Comparison of ENCODE assay signal across 19 mouse cellular contexts in genomic region chr13:62952624-62953023, GRCm38 (mm10). TPM values are rescaled to one million over a fixed set of nuclear protein-coding genes. Genes with fewer than 3 reads are reported as not detected.
DNase-seq lines count a peak whose midpoint lies in the region; ATAC-seq lines count a peak whose summit lies in the region.
"Had no signal": no experiment of that assay in that cellular context is flagged by ENCODE, and none has a peak within 500 bp of the region (broad histone marks: within the 10 kb centered on the region; RNA-seq: fewer than 3 reads in every experiment).

No protein-coding gene starts in this region.

- no peak overlapping the region for H3K9ac ChIP-seq in liver, embryonic 12.5 days
- H3K9ac ChIP-seq in liver, embryonic 11.5 days (ENCODE audit: low read depth, low read length) = no peak overlapping the region
- H3K9ac ChIP-seq in liver, embryonic 16.5 days (ENCODE audit: low read depth, low read length) = no peak overlapping the region
- H3K9ac ChIP-seq in hindbrain, embryonic 12.5 days = no peak overlapping the region

- ATAC-seq in liver, embryonic 12.5 days = no peak
- no peak for ATAC-seq in liver, embryonic 11.5 days (replicated peaks; ENCODE audit: low FRiP score)
- ATAC-seq in common myeloid progenitor, adult 5-6 weeks (replicated peaks; ENCODE audit: low read depth, poor library complexity, severe bottlenecking) = peak; percentile 66
- ATAC-seq in liver, embryonic 16.5 days (ENCODE audit: low read depth) = peak; percentile 49
- no peak for ATAC-seq in hindbrain, embryonic 12.5 days (ENCODE audit: low FRiP score)
- ATAC-seq: hindbrain, postnatal 0 days had no signal

- peak overlapping the region; percentile 2; the same call in 1 of the 2 replicates for H3K27ac ChIP-seq in liver, embryonic 12.5 days
- H3K27ac ChIP-seq in liver, embryonic 11.5 days (ENCODE audit: low read depth, low read length) = no peak overlapping the region
- peak overlapping the region; percentile 58 for H3K27ac ChIP-seq in liver, embryonic 16.5 days (ENCODE audit: low read length)
- H3K27ac ChIP-seq in hindbrain, embryonic 12.5 days = no peak overlapping the region
- H3K27ac ChIP-seq: heart, embryonic 10.5 days; hindbrain, postnatal 0 days; midbrain, embryonic 10.5 days had no signal

- no peak overlapping the region for H3K4me3 ChIP-seq in liver, embryonic 12.5 days
- no peak overlapping the region for H3K4me3 ChIP-seq in liver, embryonic 11.5 days (ENCODE audit: low read depth, low read length)
- no peak overlapping the region for H3K4me3 ChIP-seq in liver, embryonic 16.5 days (ENCODE audit: low read depth, low read length)
- no peak overlapping the region for H3K4me3 ChIP-seq in hindbrain, embryonic 12.5 days
- H3K4me3 ChIP-seq: erythroblast, embryonic 14.5 days; heart, embryonic 10.5 days; midbrain, embryonic 10.5 days had no signal

- H3K36me3 ChIP-seq in liver, embryonic 12.5 days = no peaks in the 10 kb centered on the region
- H3K36me3 ChIP-seq in liver, embryonic 11.5 days (ENCODE audit: control insufficient read depth, insufficient read depth, low read length) = no peaks in the 10 kb centered on the region
- no peaks in the 10 kb centered on the region for H3K36me3 ChIP-seq in liver, embryonic 16.5 days (ENCODE audit: control insufficient read depth, insufficient read depth)
- H3K36me3 ChIP-seq in hindbrain, embryonic 12.5 days = no peaks in the 10 kb centered on the region
- H3K36me3 ChIP-seq: heart, embryonic 10.5 days; midbrain, embryonic 10.5 days had no signal

- H3K27me3 ChIP-seq in liver, embryonic 12.5 days (replicated peaks) = no peaks in the 10 kb centered on the region; the same call in 1 of the 2 replicates
- no peaks in the 10 kb centered on the region for H3K27me3 ChIP-seq in liver, embryonic 11.5 days (replicated peaks; ENCODE audit: control insufficient read depth, insufficient read depth, low read length)
- H3K27me3 ChIP-seq in liver, embryonic 16.5 days (ENCODE audit: control insufficient read depth, insufficient read depth, low read depth, low read length) = 0 out of 2 replicates have a peak, but pooled peaks cover 2% of the 10 kb centered on the region
- H3K27me3 ChIP-seq in hindbrain, embryonic 12.5 days = no peaks in the 10 kb centered on the region

- H3K9me3 ChIP-seq in liver, embryonic 12.5 days (replicated peaks) = no peaks in the 10 kb centered on the region
- no peaks in the 10 kb centered on the region for H3K9me3 ChIP-seq in liver, embryonic 11.5 days (ENCODE audit: control insufficient read depth, low read length)
- no peaks in the 10 kb centered on the region for H3K9me3 ChIP-seq in liver, embryonic 16.5 days (replicated peaks; ENCODE audit: control insufficient read depth, low read length)
- no peaks in the 10 kb centered on the region for H3K9me3 ChIP-seq in hindbrain, embryonic 12.5 days (replicated peaks)
- H3K9me3 ChIP-seq: heart, embryonic 10.5 days; midbrain, embryonic 10.5 days had no signal

- no peak overlapping the region for H3K4me2 ChIP-seq in liver, embryonic 12.5 days
- no peak overlapping the region for H3K4me2 ChIP-seq in liver, embryonic 11.5 days
- H3K4me2 ChIP-seq in liver, embryonic 16.5 days (ENCODE audit: low read depth, low read length) = no peak overlapping the region
- H3K4me2 ChIP-seq in hindbrain, embryonic 12.5 days (replicated peaks) = no peak overlapping the region

- no peak for DNase-seq in liver, embryonic 11.5 days (ENCODE audit: low spot score)
- DNase-seq in 416B (ENCODE audit: low read depth) (peak; percentile 75), adipocyte (ENCODE audit: low spot score) (no peak)
- DNase-seq: adrenal gland, adult 2 months; cerebellum, adult 8-10 months; gastrocnemius, postnatal 10 days; heart, postnatal 36 days; kidney, adult 2 months; layer of hippocampus, postnatal 36 days; right cerebral cortex, postnatal 4 days; thymus, postnatal 4 days had no signal

- H3K4me1 ChIP-seq in liver, embryonic 12.5 days = peaks cover 16% of the 10 kb centered on the region
- H3K4me1 ChIP-seq in liver, embryonic 11.5 days (replicated peaks; ENCODE audit: control insufficient read depth, insufficient read depth, low read length) = no peaks in the 10 kb centered on the region
- H3K4me1 ChIP-seq in liver, embryonic 16.5 days (ENCODE audit: control insufficient read depth, low read depth, low read length) = no peaks in the 10 kb centered on the region; the same call in 1 of the 2 replicates
- no peaks in the 10 kb centered on the region; the same call in 1 of the 2 replicates for H3K4me1 ChIP-seq in hindbrain, embryonic 12.5 days
- H3K4me1 ChIP-seq: heart, embryonic 10.5 days had no signal

- WGBS in liver, embryonic 12.5 days (ENCODE audit: insufficient replicate concordance) = 53% methylated on average over 3 of the region's 3 CpGs
- 65% methylated on average over 3 of the region's 3 CpGs for WGBS in liver, embryonic 11.5 days
- WGBS in liver, embryonic 16.5 days (ENCODE audit: insufficient replicate concordance) = 32% methylated on average over 3 of the region's 3 CpGs
- 86% methylated on average over 3 of the region's 3 CpGs for WGBS in hindbrain, embryonic 12.5 days

RNA-seq across cellular contexts. Expression of gene 2010111I01Rik, which starts 12.1 kb away (rescaled TPM):
- polyA plus RNA-seq in liver, embryonic 12.5 days (2016; fragmentation: Nextera tagmentation; extraction: Ambion mirVana) = 17.2 and 19.6 TPM in 2 replicates
- polyA plus RNA-seq in liver, embryonic 11.5 days (2014; fragmentation: Nextera tagmentation; extraction: Ambion mirVana) = 30.6 and 31.8 TPM in 2 replicates
- 66.2 and 88.1 TPM in 2 replicates for total RNA-seq in common myeloid progenitor, adult 5-6 weeks (2017)
- polyA plus RNA-seq in liver, embryonic 16.5 days (2015; fragmentation: Nextera tagmentation; extraction: Ambion mirVana) = 15.9 and 16.3 TPM in 2 replicates
- polyA plus RNA-seq in hindbrain, embryonic 12.5 days (2016; fragmentation: Nextera tagmentation; extraction: Ambion mirVana) = 47.6 and 68.4 TPM in 2 replicates

Comparison
In these comparisons a context has a peak if more than half of its experiments do, and no peak if none do; other contexts are left out.
1. ATAC-seq: peak in common myeloid progenitor, adult 5-6 weeks (single experiment) and liver, embryonic 16.5 days (single experiment); none in liver, embryonic 12.5 days (single experiment), liver, embryonic 11.5 days (single experiment) and hindbrain, embryonic 12.5 days (single experiment).
2. H3K27ac ChIP-seq: peak in liver, embryonic 12.5 days (single experiment) and liver, embryonic 16.5 days (single experiment); none in liver, embryonic 11.5 days (single experiment) and hindbrain, embryonic 12.5 days (single experiment).